Mouse (Mus musculus) intestine, embryonic 14.5 days (tissue): ENCODE data around the gene Gm36210. TPM values are rescaled to one million over a fixed set of nuclear protein-coding genes. Genes with fewer than 3 reads are reported as not detected.
A peak's percentile ranks its signal among the peaks of the same experiment; 100 is the strongest.

Experiments used
- ATAC-seq: fragments of 200-750 bp; cut with Nextera tagmentation; replicated peaks from 2 replicates; pipeline ENCODE4 v1.8.0; 2017; ENCODE audit warnings: low read depth, moderate number of reproducible peaks, moderate TSS enrichment, moderate library complexity; ENCODE audit not compliant: low FRiP score, low TSS enrichment
- DNase-seq: peaks from one replicate; pipeline ENCODE4 v3.0.0-alpha.2; 2018; ENCODE audit warnings: low spot score
- H3K27ac ChIP-seq: fragments of 300-500 bp; sonication (generic); 2 replicates; pipeline ENCODE4 v1.5.1; 2014; ENCODE audit warnings: low read depth, mild to moderate bottlenecking, control low read depth
- H3K27me3 ChIP-seq: fragments of 300-500 bp; sonication (generic); replicated peaks from 2 replicates; pipeline ENCODE4 v1.6.1; 2014; ENCODE audit warnings: low read length, control low read depth; ENCODE audit not compliant: control insufficient read depth, insufficient read depth
- H3K36me3 ChIP-seq: fragments of 300-500 bp; sonication (generic); 2 replicates; pipeline ENCODE4 v1.6.1; 2014; ENCODE audit warnings: low read length, control low read depth; ENCODE audit not compliant: control insufficient read depth, insufficient read depth
- H3K4me1 ChIP-seq: fragments of 300-500 bp; sonication (generic); replicated peaks from 2 replicates; pipeline ENCODE4 v1.6.1; 2014; ENCODE audit warnings: low read length, control low read depth, mixed read lengths; ENCODE audit not compliant: control insufficient read depth, insufficient read depth
- H3K4me2 ChIP-seq: fragments of 300-500 bp; sonication (generic); 2 replicates; pipeline ENCODE4 v1.6.1; 2014; ENCODE audit warnings: low read length
- H3K4me3 ChIP-seq: fragments of 300-500 bp; sonication (generic); 2 replicates; pipeline ENCODE4 v1.5.1; 2014; ENCODE audit warnings: low read depth, low read length, control low read depth, mixed read lengths
- H3K9ac ChIP-seq: fragments of 300-500 bp; sonication (generic); 2 replicates; pipeline ENCODE4 v1.6.1; 2014; ENCODE audit warnings: mild to moderate bottlenecking, low read length
- H3K9me3 ChIP-seq: fragments of 300-500 bp; sonication (generic); 2 replicates; pipeline ENCODE4 v1.6.1; 2016; ENCODE audit warnings: low read length, control low read depth; ENCODE audit not compliant: control insufficient read depth
- WGBS: fragments of 180-500 bp; shearing (Covaris S2); extraction: QIAGEN DNeasy Blood & Tissue Kit; methylation state at CpG from one replicate; pipeline ENCODE4 v1.1.7; 2014; 5-methylcytosine and 5-hydroxymethylcytosine counted together
- polyA plus RNA-seq: library from polyadenylated mRNA; unstranded; fragments of >200 nt; fragmentation: Nextera tagmentation; extraction: Ambion mirVana; gene quantifications from 2 replicates; pipeline ENCODE4 v1.2.1, GENCODE M21; 2014

The Gm36210 gene
- polyA plus RNA-seq, 1 experiment from 2014 or later, result not detected

GRCm38 (mm10) chr7:4938456-4938855 lies 32.1 kb upstream of the Gm36210 start:
- H3K4me3 ChIP-seq, result no peak overlapping the region
- ATAC-seq (no peak), DNase-seq (peak; percentile 76)
- no peak overlapping the region for H3K9ac ChIP-seq
- H3K9me3 ChIP-seq, result 0 out of 2 replicates have a peak, but pooled peaks cover 4% of the 10 kb centered on the region
- no peak overlapping the region for H3K4me2 ChIP-seq
- no peaks in the 10 kb centered on the region for H3K27me3 ChIP-seq
- 0 out of 2 replicates have a peak, but pooled peaks cover 1% of the 10 kb centered on the region for H3K4me1 ChIP-seq
- WGBS, result 40% methylated on average over 2 of the region's 2 CpGs
- no peak overlapping the region for H3K27ac ChIP-seq
- H3K36me3 ChIP-seq, result no peaks in the 10 kb centered on the region

GRCm38 (mm10) chr7:4937392-4937791 lies 31.1 kb upstream of the Gm36210 start:
- Histone ChIP-seq H3K27me3 (no peaks in the 10 kb centered on the region), H3K36me3 (no peaks in the 10 kb centered on the region), H3K4me2 (no peak overlapping the region), H3K4me3 (no peak overlapping the region), H3K27ac (no peak overlapping the region), H3K9me3 (0 out of 2 replicates have a peak, but pooled peaks cover 4% of the 10 kb centered on the region), H3K9ac (no peak overlapping the region), H3K4me1 (no peaks in the 10 kb centered on the region)
- no peak for DNase-seq
- no peak for ATAC-seq
- WGBS, result 81% methylated on average over 10 of the region's 11 CpGs

- Histone ChIP-seq H3K9me3 (0 out of 2 replicates have a peak, but pooled peaks cover 4% of the 10 kb centered on the region), H3K27ac (no peak overlapping the region), H3K4me1 (no peaks in the 10 kb centered on the region), H3K9ac (no peak overlapping the region), H3K27me3 (no peaks in the 10 kb centered on the region), H3K4me3 (no peak overlapping the region), H3K4me2 (no peak overlapping the region), H3K36me3 (no peaks in the 10 kb centered on the region)
- WGBS, result 81% methylated on average over 10 of the region's 10 CpGs
- no peak for DNase-seq
- ATAC-seq, result no peak
Measured at GRCm38 (mm10) chr7:4936832-4937231, 30.5 kb upstream of the Gm36210 start.

GRCm38 (mm10) chr7:4934160-4934914 lies 28.0 kb upstream of the Gm36210 start:
- ATAC-seq (no peak), DNase-seq (no peak)
- H3K27me3 ChIP-seq, result no peaks in the 10 kb centered on the region
- no peaks in the 10 kb centered on the region for H3K36me3 ChIP-seq
- no peak overlapping the region for H3K27ac ChIP-seq
- H3K4me2 ChIP-seq, result no peak overlapping the region
- H3K4me1 ChIP-seq, result no peaks in the 10 kb centered on the region
- no peak overlapping the region for H3K4me3 ChIP-seq
- H3K9ac ChIP-seq, result no peak overlapping the region
- H3K9me3 ChIP-seq, result 0 out of 2 replicates have a peak, but pooled peaks cover 4% of the 10 kb centered on the region
- WGBS, result 78% methylated on average over 4 of the region's 4 CpGs

- no peak overlapping the region for H3K4me3 ChIP-seq
- DNase-seq (no peak), ATAC-seq (no peak)
- H3K4me1 ChIP-seq, result no peaks in the 10 kb centered on the region
- 77% methylated on average over 12 of the region's 12 CpGs for WGBS
- H3K27ac ChIP-seq, result no peak overlapping the region
- H3K27me3 ChIP-seq, result no peaks in the 10 kb centered on the region
- no peaks in the 10 kb centered on the region for H3K36me3 ChIP-seq
- 0 out of 2 replicates have a peak, but pooled peaks cover 4% of the 10 kb centered on the region for H3K9me3 ChIP-seq
- no peak overlapping the region for H3K9ac ChIP-seq
- no peak overlapping the region for H3K4me2 ChIP-seq
Measured at GRCm38 (mm10) chr7:4933103-4933502, 26.8 kb upstream of the Gm36210 start.

GRCm38 (mm10) chr7:4928323-4928722 lies 22.0 kb upstream of the Gm36210 start:
- Histone ChIP-seq H3K4me2 (no peak overlapping the region; the same call in 1 of the 2 replicates), H3K36me3 (no peaks in the 10 kb centered on the region), H3K4me1 (peaks cover 40% of the 10 kb centered on the region), H3K9ac (no peak overlapping the region), H3K4me3 (no peak overlapping the region), H3K9me3 (no peaks in the 10 kb centered on the region), H3K27me3 (no peaks in the 10 kb centered on the region), H3K27ac (no peak overlapping the region; the same call in 1 of the 2 replicates)
- ATAC-seq (no peak), DNase-seq (no peak)
- 54% methylated on average over 17 of the region's 17 CpGs for WGBS

- WGBS, result 45% methylated on average over 8 of the region's 8 CpGs
- H3K4me2 ChIP-seq, result no peak overlapping the region
Measured at GRCm38 (mm10) chr7:4927711-4928110, 21.4 kb upstream of the Gm36210 start.

GRCm38 (mm10) chr7:4926849-4927248 lies 20.5 kb upstream of the Gm36210 start:
- Histone ChIP-seq H3K27ac (peak overlapping the region; percentile 95; the same call in 1 of the 2 replicates), H3K9ac (no peak overlapping the region), H3K4me2 (no peak overlapping the region), H3K4me3 (no peak overlapping the region), H3K4me1 (peaks cover 50% of the 10 kb centered on the region), H3K36me3 (no peaks in the 10 kb centered on the region), H3K9me3 (no peaks in the 10 kb centered on the region), H3K27me3 (no peaks in the 10 kb centered on the region)
- DNase-seq (no peak), ATAC-seq (no peak)
- 70% methylated on average over 16 of the region's 16 CpGs for whole genome bisulfite sequencing

More at GRCm38 (mm10) chr7:4927711-4928110, 21.4 kb upstream of the Gm36210 start:
- no peaks in the 10 kb centered on the region for H3K27me3 ChIP-seq
- no peak for DNase-seq
- H3K27ac ChIP-seq, result no peak overlapping the region; the same call in 1 of the 2 replicates
- ATAC-seq, result no peak
- H3K4me1 ChIP-seq, result peaks cover 46% of the 10 kb centered on the region
- peak overlapping the region; percentile 7; the same call in 1 of the 2 replicates for H3K9ac ChIP-seq
- no peak overlapping the region for H3K4me3 ChIP-seq
- H3K36me3 ChIP-seq, result no peaks in the 10 kb centered on the region
- H3K9me3 ChIP-seq, result no peaks in the 10 kb centered on the region
